Mouse (Mus musculus) heart, embryonic 16.5 days (tissue): Measurements from ENCODE around the gene Ceacam15. TPM values are rescaled to one million over a fixed set of nuclear protein-coding genes. Genes with fewer than 3 reads are reported as not detected.
A peak's percentile ranks its signal among the peaks of the same experiment; 100 is the strongest.
"Not testable (repeated sequence)": the region's sequence is repeated elsewhere in the genome, so short reads cannot be mapped to it uniquely, and the experiment has no call there.

Experiments used
- ATAC-seq: fragments of 200-750 bp; cut with Nextera tagmentation; replicated peaks from 2 replicates; pipeline ENCODE4 v1.8.0; 2017; ENCODE audit warnings: moderate number of reproducible peaks; ENCODE audit not compliant: insufficient read depth, low FRiP score; ENCODE audit errors: extremely low read depth
- H3K27ac ChIP-seq: fragments of 300-500 bp; sonication (generic); 2 replicates; pipeline ENCODE4 v1.5.1; 2014; ENCODE audit warnings: mild to moderate bottlenecking, low read length, control low read depth, moderate library complexity
- H3K27me3 ChIP-seq: fragments of 300-500 bp; sonication (generic); 2 replicates; pipeline ENCODE4 v1.6.1; 2014; ENCODE audit warnings: low read length, mixed read lengths; ENCODE audit not compliant: control insufficient read depth, insufficient read depth
- H3K36me3 ChIP-seq: fragments of 300-500 bp; sonication (generic); 2 replicates; pipeline ENCODE4 v1.6.1; 2014; ENCODE audit not compliant: control insufficient read depth, insufficient read depth
- H3K4me1 ChIP-seq: fragments of 300-500 bp; sonication (generic); 2 replicates; pipeline ENCODE4 v1.6.1; 2014; ENCODE audit warnings: low read length, mixed read lengths; ENCODE audit not compliant: control insufficient read depth, insufficient read depth
- H3K4me2 ChIP-seq: fragments of 300-500 bp; sonication (generic); 2 replicates; pipeline ENCODE4 v1.6.1; 2014; ENCODE audit warnings: low read depth, mild to moderate bottlenecking, control low read depth, low read length
- H3K4me3 ChIP-seq: fragments of 300-500 bp; sonication (generic); 2 replicates; pipeline ENCODE4 v1.5.1; 2014; ENCODE audit warnings: mild to moderate bottlenecking, control low read depth, low read length
- H3K9ac ChIP-seq: fragments of 300-500 bp; sonication (generic); 2 replicates; pipeline ENCODE4 v1.6.1; 2014; ENCODE audit warnings: low read length, control low read depth
- H3K9me3 ChIP-seq: fragments of 300-500 bp; sonication (generic); replicated peaks from 2 replicates; pipeline ENCODE4 v1.6.1; 2016; ENCODE audit warnings: low read length; ENCODE audit not compliant: control insufficient read depth
- WGBS: fragments of 180-500 bp; shearing (Covaris S2); extraction: QIAGEN DNeasy Blood & Tissue Kit; methylation state at CpG from one replicate; pipeline ENCODE4 v1.1.7; 2014; 5-methylcytosine and 5-hydroxymethylcytosine counted together
- polyA plus RNA-seq: library from polyadenylated mRNA; unstranded; fragments of >200 nt; fragmentation: Nextera tagmentation; extraction: Ambion mirVana; gene quantifications from 2 replicates; pipeline ENCODE4 v1.2.1, GENCODE M21; 2015

Ceacam15 gene
- polyA plus RNA-seq = 0.86 and 1.0 TPM in 2 replicates

DNA sequence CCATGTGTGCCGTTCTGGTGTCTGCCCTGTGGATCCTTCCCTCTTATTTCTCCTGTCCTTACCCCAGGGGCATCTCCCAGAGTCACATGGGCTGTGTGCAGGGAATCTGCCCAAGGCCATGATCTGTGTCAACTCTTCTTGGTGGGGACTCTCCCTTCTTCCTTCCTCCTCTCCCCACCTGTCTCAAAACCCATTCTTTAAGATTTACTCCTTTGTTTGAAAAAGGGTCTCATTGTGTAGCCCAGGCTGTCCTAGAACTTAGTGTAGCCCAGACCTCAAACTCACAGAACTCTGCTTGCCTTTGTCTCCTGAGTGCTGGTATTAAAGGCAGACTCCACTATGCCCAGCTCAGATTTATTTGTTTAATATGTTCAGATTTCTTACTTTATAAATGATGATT lies at the start of gene Ceacam15:
Ceacam15 (minus strand) TSS at position 101 of the 400 bp plus-strand sequence.
- Histone ChIP-seq H3K27ac (peak within 1 kb of the TSS; percentile 95), H3K36me3 (no peaks in the 10 kb centered on the region), H3K4me3 (no peak within 1 kb of the TSS), H3K27me3 (no peaks in the 10 kb centered on the region), H3K9ac (peak within 1 kb of the TSS; percentile 47), H3K4me2 (no peak within 1 kb of the TSS), H3K9me3 (no peaks in the 10 kb centered on the region), H3K4me1 (peaks cover 24% of the 10 kb centered on the region)
- 60% methylated on average over 1 of the region's 1 CpGs for WGBS
- no peak for ATAC-seq

DNA sequence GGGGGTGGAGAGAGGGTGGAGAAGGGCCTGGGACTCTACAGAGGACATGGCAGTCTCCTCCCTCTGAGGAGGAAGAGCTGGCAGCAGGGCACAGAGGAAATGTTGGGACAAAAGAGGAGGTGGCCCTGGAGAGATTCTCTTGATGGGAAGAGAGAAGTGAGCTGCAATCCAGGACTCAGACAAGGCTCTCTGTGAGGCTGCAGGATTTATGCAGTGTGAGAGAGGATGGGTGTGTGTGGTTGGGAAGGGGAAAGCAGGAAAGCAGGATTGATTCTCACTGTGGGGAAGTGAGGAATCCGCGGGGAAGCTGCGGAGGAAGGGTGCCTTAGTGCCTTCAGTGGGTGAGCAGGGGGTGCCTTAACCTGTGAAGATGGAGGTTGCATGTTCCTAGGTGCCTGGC lies 47.0 kb upstream of the Ceacam15 start:
- H3K27ac ChIP-seq, H3K4me2 ChIP-seq, H3K36me3 ChIP-seq, H3K9me3 ChIP-seq, H3K4me1 ChIP-seq, H3K4me3 ChIP-seq, ATAC-seq, H3K9ac ChIP-seq, H3K27me3 ChIP-seq: not testable (repeated sequence)
- 60% methylated on average over 3 of the region's 3 CpGs for WGBS

DNA sequence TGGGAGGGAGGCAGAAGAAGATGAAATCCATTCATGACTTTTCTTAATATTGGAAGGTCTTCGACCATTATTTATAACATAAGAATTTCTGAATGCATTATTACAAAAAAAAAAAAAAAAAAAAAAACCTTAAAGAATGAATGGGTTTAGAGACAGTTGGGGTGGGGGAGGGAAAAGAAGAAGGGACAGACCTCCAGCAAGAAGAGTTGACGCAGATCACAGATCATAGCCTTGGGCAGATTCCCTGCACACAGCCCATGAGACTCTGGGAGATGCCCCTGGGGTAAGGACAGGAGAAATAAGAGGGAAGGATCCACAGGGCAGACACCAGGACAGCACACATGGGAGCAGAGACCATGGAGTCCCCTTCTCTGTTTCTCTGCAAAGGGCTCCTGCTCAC lies 46.1 kb upstream of the Ceacam15 start, which contains the start of gene Ceacam9:
Ceacam9 (plus strand) TSS at position 301 of the 400 bp plus-strand sequence.
- Histone ChIP-seq H3K27ac (no peak within 1 kb of the TSS), H3K4me2 (no peak within 1 kb of the TSS), H3K4me1 (no peaks in the 10 kb centered on the region), H3K27me3 (no peaks in the 10 kb centered on the region), H3K9me3 (no peaks in the 10 kb centered on the region), H3K4me3 (no peak within 1 kb of the TSS), H3K36me3 (no peaks in the 10 kb centered on the region), H3K9ac (no peak within 1 kb of the TSS)
- WGBS = 86% methylated on average over 2 of the region's 2 CpGs
- no peak for ATAC-seq

DNA sequence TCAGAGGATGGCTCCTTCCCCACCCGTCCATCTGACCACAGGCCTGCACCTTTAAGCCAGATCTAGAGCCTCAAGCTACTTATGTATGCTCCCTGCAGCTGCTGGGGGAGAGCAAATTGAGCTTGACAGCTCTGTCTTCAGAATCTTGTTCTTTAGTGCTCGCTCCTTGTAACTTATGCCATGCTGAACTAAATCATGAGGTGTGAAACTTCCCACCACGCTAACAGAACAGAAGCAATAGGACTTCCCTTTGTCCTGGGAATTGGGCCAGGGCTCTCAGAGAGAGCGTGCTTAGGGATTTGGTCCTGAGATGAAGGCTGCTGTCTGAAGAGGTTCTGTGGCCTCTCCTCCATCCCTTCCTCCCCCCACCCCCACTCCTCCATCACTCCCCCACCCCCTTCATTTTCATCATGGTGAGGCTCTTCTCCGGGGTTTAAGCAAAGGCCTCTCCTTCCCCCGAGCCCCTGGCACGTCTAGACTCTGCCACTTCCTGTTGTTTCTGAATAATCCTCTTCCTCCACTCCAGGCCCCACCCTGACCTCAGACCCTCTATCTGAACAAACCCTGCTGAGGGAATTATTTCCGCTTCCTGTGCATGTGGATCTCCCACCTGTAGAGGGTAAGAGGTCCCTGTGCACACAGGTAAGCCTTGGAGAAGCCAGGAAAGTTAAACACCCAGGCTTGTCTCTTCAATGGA lies 41.1 kb upstream of the Ceacam15 start:
- not testable (repeated sequence) for H3K4me2 ChIP-seq, H3K4me1 ChIP-seq, H3K36me3 ChIP-seq, H3K27me3 ChIP-seq, H3K27ac ChIP-seq, H3K4me3 ChIP-seq, H3K9me3 ChIP-seq
- 33% methylated on average over 8 of the region's 8 CpGs for WGBS
- ATAC-seq = peak; percentile 37; the same call in 1 of the 2 replicates
- peak overlapping the region; percentile 25; the same call in 1 of the 2 replicates for H3K9ac ChIP-seq

DNA sequence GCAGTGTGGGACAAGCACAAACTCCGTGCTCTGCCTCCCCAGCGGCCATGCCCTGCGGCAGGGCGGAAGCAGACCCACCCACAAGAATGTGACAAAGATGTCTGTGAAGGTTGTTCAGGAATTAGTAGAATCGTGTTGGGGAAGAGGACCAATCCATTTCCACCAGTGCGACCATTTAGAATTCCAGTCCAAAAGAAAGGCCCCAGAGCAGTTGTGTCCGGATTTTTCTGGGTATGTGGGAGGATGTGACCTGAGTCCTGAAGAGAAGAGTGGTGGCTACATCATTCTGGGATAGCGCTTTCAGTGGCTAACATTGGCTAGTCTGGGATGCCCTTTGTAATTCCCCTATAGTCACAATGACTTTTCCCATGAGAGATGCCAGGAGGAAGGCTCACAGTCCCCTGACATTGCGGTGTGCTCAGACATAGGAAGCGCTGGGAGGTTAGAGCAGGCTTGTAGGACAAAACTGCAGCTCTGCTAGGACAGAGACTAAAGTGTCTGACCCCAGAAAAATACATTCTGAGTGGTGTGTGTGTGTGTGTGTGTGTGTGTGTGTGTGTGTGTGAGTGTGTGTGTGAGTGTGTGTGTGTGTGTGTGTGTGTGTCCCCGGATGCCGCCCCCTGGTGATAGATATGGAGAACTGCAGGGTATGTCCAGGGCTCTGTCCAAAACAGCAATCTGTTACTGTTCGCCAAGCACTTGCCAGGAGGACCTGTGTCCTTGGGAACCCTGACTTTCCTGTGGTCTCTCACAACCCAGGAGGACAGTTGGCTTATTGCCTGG lies 37.3 kb upstream of the Ceacam15 start:
- ATAC-seq = no peak
- Histone ChIP-seq H3K27ac (no peak overlapping the region), H3K36me3 (no peaks in the 10 kb centered on the region), H3K4me2 (no peak overlapping the region), H3K4me1 (peaks cover 15% of the 10 kb centered on the region), H3K27me3 (no peaks in the 10 kb centered on the region), H3K9ac (no peak overlapping the region), H3K4me3 (no peak overlapping the region), H3K9me3 (no peaks in the 10 kb centered on the region)
- 80% methylated on average over 11 of the region's 13 CpGs for WGBS

DNA sequence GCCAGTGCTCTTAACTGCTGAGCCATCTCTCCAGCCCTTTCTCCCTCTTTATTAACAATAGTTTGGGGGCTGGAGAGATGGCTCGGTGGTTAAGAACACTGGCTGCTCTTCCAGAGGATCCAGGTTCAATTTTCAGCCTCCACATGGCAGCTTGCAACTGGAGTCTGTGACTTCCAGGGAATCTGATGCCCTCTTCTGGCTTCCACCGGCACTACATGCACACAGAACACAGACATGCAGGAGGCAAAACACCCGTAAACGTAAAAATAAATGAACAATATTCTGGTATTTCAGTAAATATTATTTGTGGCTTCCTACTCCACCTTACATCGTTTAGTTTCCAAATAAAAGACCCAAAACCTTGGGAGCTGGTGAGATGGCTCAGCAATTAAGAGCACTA lies 35.1 kb upstream of the Ceacam15 start:
- Histone ChIP-seq H3K9ac (no peak overlapping the region), H3K27ac (no peak overlapping the region), H3K4me2 (no peak overlapping the region), H3K9me3 (no peaks in the 10 kb centered on the region), H3K4me3 (no peak overlapping the region), H3K4me1 (peaks cover 30% of the 10 kb centered on the region), H3K27me3 (no peaks in the 10 kb centered on the region), H3K36me3 (no peaks in the 10 kb centered on the region)
- no peak for ATAC-seq
- WGBS = 77% methylated on average over 5 of the region's 5 CpGs

DNA sequence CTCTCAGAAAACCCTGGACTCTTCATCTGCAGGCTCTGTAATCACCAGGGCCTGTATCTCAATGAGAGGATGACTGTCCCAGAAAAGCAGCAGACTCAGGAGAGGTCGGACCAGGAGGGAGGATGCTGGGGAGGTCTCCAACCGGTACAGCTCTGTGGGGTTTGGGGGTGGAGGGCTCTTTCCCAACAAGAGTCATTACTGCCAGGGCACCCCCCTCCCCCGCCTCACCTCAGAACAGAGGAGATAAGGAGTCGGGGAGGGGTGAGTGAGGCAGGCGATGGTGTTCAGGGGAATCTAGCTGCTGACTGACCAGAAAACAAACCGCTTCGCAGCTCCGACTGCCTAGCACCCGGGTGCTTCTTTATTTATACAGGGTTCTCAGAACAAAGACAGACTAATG lies 32.7 kb upstream of the Ceacam15 start:
- Histone ChIP-seq H3K9ac (no peak overlapping the region), H3K4me3 (no peak overlapping the region), H3K9me3 (no peaks in the 10 kb centered on the region), H3K4me2 (peak overlapping the region; percentile 8; the same call in 1 of the 2 replicates), H3K36me3 (no peaks in the 10 kb centered on the region), H3K27me3 (no peaks in the 10 kb centered on the region), H3K4me1 (peaks cover 30% of the 10 kb centered on the region), H3K27ac (no peak overlapping the region; the same call in 1 of the 2 replicates)
- peak; percentile 34 for ATAC-seq
- WGBS = 11% methylated on average over 9 of the region's 9 CpGs

DNA sequence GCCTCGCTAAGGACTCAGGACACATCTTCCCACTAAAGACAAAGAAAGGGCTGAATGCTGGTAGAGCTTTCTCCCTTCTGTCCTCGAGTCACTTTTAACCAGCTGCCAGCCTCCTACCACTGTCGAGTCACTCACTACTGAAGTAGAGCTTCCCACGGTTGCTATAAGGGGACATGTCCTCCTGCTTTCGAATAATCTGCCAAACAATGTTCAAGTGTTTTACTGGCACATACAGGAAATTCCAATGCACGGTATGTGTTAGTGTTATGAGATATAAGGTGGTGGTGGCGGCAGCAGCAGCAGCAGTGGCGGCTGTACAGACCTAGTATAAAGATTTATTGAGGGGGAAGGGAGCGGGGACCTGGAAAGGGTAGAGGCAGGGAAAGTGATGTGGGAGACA lies 30.9 kb upstream of the Ceacam15 start:
- peak overlapping the region; percentile 45 for H3K4me2 ChIP-seq
- peak; percentile 79 for ATAC-seq
- no peaks in the 10 kb centered on the region for H3K9me3 ChIP-seq
- peak overlapping the region; percentile 14 for H3K9ac ChIP-seq
- H3K4me1 ChIP-seq = peaks cover 30% of the 10 kb centered on the region
- peak overlapping the region; percentile 73 for H3K27ac ChIP-seq
- H3K27me3 ChIP-seq = no peaks in the 10 kb centered on the region
- H3K4me3 ChIP-seq = no peak overlapping the region
- no peaks in the 10 kb centered on the region for H3K36me3 ChIP-seq
- WGBS = 11% methylated on average over 9 of the region's 9 CpGs

DNA sequence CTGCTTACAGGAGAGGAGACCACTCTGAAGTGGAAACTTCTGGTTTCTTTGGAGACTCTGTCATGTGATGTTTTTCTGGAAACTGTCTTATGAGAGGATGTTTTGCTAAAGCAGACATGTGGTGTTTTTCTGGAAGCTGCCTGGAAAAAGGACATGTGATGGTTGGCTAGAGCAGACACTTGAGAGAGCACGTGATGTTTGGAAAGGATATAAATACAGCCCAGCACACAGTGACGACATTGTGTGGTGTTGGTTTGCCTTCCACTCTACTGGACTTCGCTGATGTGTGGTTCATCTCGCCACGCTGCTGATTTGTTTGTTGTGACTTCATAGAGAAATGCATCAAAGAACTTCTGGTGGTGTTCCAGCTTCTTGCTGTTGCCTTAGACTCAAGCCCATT lies 25.1 kb upstream of the Ceacam15 start:
- WGBS = 43% methylated on average over 5 of the region's 5 CpGs
- H3K36me3 ChIP-seq = no peaks in the 10 kb centered on the region
- no peak overlapping the region for H3K4me3 ChIP-seq
- ATAC-seq = no peak; the same call in 1 of the 2 replicates
- no peak overlapping the region for H3K4me2 ChIP-seq
- no peaks in the 10 kb centered on the region for H3K9me3 ChIP-seq
- H3K9ac ChIP-seq = no peak overlapping the region
- H3K27ac ChIP-seq = no peak overlapping the region
- no peaks in the 10 kb centered on the region for H3K27me3 ChIP-seq
- H3K4me1 ChIP-seq = peaks cover 5% of the 10 kb centered on the region
